Mouse (Mus musculus) ES-Bruce4 (cell line): Measurements from ENCODE around the gene Sox18. TPM values are rescaled to one million over a fixed set of nuclear protein-coding genes. Genes with fewer than 3 reads are reported as not detected.

ENCODE experiments used
- H3K27ac ChIP-seq: 2 replicates; pipeline ENCODE4 v1.5.1; 2012; ENCODE audit warnings: low read length, inconsistent platforms; ENCODE audit not compliant: insufficient read depth
- H3K27me3 ChIP-seq: 2 replicates; pipeline ENCODE4 v1.6.1; 2012; ENCODE audit warnings: mild to moderate bottlenecking, low read length, inconsistent platforms; ENCODE audit not compliant: control insufficient read depth, poor library complexity, insufficient read depth, severe bottlenecking
- H3K36me3 ChIP-seq: 2 replicates; pipeline ENCODE4 v1.6.1; 2012; ENCODE audit warnings: inconsistent platforms, mild to moderate bottlenecking, low read length, moderate library complexity; ENCODE audit not compliant: control insufficient read depth, poor library complexity, insufficient read depth, severe bottlenecking
- H3K4me1 ChIP-seq: one replicate; pipeline ENCODE4 v1.8.1; 2011; ENCODE audit warnings: low read length; ENCODE audit not compliant: control insufficient read depth, insufficient read depth
- H3K4me3 ChIP-seq: 2 replicates; pipeline ENCODE4 v1.5.1; 2011; ENCODE audit warnings: low read depth, mild to moderate bottlenecking, low read length
- H3K9ac ChIP-seq: 2 replicates; pipeline ENCODE4 v1.6.1; 2012; ENCODE audit warnings: low read depth, mild to moderate bottlenecking, inconsistent platforms; ENCODE audit not compliant: poor library complexity, severe bottlenecking
- H3K9me3 ChIP-seq: replicated peaks from 2 replicates; pipeline ENCODE4 v1.6.1; 2012; ENCODE audit warnings: mild to moderate bottlenecking, low read length, inconsistent platforms; ENCODE audit not compliant: control insufficient read depth, poor library complexity, insufficient read depth, severe bottlenecking
- CTCF ChIP-seq: IDR thresholded peaks from one replicate; pipeline ENCODE4 v1.8.1; 2011; ENCODE audit warnings: low read depth, low read length
- EP300 ChIP-seq: IDR thresholded peaks from 2 replicates; pipeline ENCODE4 v1.6.1; 2011; ENCODE audit warnings: low read depth, low read length; ENCODE audit not compliant: insufficient read depth
- POLR2A ChIP-seq: IDR thresholded peaks from one replicate; pipeline ENCODE4 v1.8.1; 2011; ENCODE audit warnings: low read length; ENCODE audit not compliant: insufficient read depth
- polyA plus RNA-seq: library from polyadenylated mRNA; stranded (reverse); fragments of >200 nt; gene quantifications from 2 replicates; pipeline ENCODE4 v1.2.4, GENCODE M21; 2011; ENCODE audit warnings: low read depth; ENCODE audit not compliant: missing spikeins, insufficient read depth, insufficient read length

The Sox18 gene
- polyA plus RNA-seq, 1 experiment, result 0.49 TPM

DNA sequence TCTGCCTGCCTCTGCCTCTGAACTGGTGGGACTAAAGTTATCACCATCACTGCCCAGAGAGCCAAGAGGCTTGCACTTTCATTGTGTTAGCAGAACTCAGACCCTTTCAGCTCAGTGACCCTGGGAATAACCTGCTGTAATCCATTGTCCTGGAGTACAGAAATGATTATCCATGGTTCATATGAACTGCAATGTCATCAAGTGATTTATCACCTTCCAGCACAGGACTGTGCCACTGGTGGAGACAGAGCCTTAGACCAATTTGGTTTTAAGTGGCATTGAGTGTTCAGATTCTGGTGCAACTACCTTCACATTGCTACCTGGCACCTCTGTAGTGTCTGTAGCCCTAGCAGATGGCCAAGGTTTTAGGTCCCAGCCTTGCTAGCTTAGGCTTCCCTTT lies 18.4 kb downstream of the Sox18 start:
- Histone ChIP-seq H3K36me3 (peaks cover 40% of the 10 kb centered on the region), H3K9ac (no peak overlapping the region), H3K9me3 (no peaks in the 10 kb centered on the region), H3K27me3 (no peaks in the 10 kb centered on the region), H3K4me1 (no peaks in the 10 kb centered on the region), H3K4me3 (no peak overlapping the region), H3K27ac (no peak overlapping the region)
- no peak for TF ChIP-seq POLR2A
- TF ChIP-seq CTCF, result no peak
- TF ChIP-seq EP300, result no peak

DNA sequence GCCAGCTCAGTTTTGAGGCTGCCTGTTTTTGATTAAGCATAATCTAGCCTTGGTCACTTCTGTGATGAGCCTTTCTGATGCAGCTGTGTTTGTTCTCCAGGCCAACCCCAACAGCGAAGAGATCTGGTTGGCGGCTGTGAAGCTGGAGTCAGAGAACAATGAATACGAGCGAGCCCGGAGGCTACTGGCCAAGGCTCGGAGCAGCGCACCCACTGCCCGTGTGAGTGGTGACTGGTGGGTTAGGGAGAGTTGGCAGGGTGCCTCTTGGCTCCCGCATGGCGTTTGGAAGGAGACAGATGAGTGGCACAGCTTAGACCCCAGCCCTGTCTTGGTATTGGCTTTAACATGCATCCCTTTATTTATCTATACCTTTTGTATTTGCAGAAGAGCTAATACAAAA lies 22.5 kb downstream of the Sox18 start:
- no peaks in the 10 kb centered on the region for H3K9me3 ChIP-seq
- H3K9ac ChIP-seq, result no peak overlapping the region
- no peak overlapping the region for H3K27ac ChIP-seq
- no peak overlapping the region for H3K4me3 ChIP-seq
- peaks cover 40% of the 10 kb centered on the region for H3K36me3 ChIP-seq
- no peaks in the 10 kb centered on the region for H3K27me3 ChIP-seq
- H3K4me1 ChIP-seq, result no peaks in the 10 kb centered on the region
- TF ChIP-seq CTCF, result no peak
- no peak for TF ChIP-seq EP300
- no peak for TF ChIP-seq POLR2A

DNA sequence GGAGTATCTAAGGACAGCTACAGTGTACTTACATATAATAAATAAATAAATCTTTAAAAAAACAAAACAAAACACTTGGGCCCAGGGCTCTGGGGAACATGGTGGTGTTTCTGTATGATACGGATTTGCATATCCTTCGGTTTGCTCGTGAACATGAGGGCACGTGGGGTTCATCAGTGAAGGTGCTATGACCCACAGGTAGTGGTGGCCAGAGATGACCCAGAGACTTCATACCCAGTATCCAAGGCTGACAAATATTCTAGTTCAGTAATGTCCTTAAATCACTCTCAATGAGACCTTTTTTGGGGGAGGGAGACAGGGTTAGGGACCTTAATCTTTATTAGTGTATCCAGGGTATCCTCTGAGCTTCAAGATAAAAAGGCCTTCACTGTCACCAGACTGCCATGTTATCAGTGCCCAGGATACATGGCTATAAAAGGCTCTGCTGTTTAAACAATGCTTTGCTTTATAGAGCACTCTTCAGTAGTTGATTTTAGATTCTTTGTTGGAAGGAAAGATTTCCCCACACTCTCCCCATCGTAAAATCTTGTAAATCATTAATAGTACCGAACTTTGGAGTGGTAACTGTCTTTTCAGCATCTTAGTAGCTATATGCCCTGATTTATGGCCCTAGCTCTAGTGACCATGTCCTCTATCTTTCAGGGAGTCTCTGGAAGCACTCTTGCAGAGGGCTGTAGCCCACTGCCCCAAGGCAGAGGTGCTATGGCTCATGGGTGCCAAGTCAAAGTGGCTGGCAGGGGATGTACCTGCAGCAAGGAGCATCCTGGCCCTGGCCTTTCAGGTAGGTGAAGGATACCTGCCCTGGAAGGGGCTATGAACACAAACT lies 24.6 kb downstream of the Sox18 start:
- TF ChIP-seq EP300 (no peak), POLR2A (no peak), CTCF (no peak)
- H3K9me3 ChIP-seq, result no peaks in the 10 kb centered on the region
- no peak overlapping the region for H3K4me3 ChIP-seq
- peaks cover 34% of the 10 kb centered on the region for H3K36me3 ChIP-seq
- H3K4me1 ChIP-seq, result no peaks in the 10 kb centered on the region
- no peak overlapping the region for H3K27ac ChIP-seq
- no peaks in the 10 kb centered on the region for H3K27me3 ChIP-seq
- no peak overlapping the region for H3K9ac ChIP-seq

DNA sequence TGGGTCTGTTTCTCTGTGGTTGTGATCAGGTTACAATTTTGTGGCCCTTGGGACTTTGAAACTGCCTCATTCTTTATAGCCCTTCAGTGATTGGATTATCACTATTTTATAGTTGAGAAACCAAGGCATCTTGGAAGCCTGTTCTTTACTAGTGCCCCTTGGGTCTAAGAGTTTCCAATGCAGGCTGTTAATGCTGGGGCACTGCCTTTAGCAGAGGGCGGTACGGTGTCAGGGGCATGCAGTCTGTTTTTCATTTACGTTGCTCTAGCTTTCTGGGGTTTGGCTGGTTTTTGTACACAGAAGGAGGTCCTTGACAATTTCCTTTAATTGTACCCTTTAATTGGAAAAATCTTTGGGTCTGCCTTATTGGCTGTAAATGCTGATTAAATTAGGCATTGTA lies 25.8 kb downstream of the Sox18 start:
- no peak overlapping the region for H3K4me3 ChIP-seq
- no peaks in the 10 kb centered on the region for H3K27me3 ChIP-seq
- no peak for TF ChIP-seq POLR2A
- TF ChIP-seq EP300, result no peak
- no peak for TF ChIP-seq CTCF
- H3K9ac ChIP-seq, result no peak overlapping the region
- peaks cover 41% of the 10 kb centered on the region for H3K36me3 ChIP-seq
- no peak overlapping the region for H3K27ac ChIP-seq
- H3K4me1 ChIP-seq, result no peaks in the 10 kb centered on the region
- H3K9me3 ChIP-seq, result no peaks in the 10 kb centered on the region

DNA sequence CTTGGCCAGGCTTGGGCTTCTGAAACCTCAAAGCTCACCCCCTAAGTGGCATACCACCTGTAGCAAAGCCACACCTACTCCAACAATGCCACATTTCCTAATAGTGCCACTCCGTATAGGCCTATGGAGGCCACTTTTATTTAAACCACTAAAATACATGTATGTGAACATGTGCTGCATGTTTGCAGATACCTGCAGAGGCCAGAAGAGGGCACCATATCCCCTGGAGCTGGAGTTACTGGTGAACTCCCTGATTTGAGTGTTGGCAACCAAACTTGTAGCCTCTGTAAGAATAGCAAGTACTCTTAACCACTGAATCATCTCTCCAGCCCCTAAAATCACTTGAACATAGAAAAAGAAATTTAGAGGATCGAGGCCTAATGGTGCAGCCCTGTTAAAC lies 27.1 kb downstream of the Sox18 start:
- Histone ChIP-seq H3K9me3 (no peaks in the 10 kb centered on the region), H3K27ac (no peak overlapping the region), H3K36me3 (peaks cover 33% of the 10 kb centered on the region), H3K9ac (no peak overlapping the region), H3K4me3 (no peak overlapping the region), H3K4me1 (no peaks in the 10 kb centered on the region), H3K27me3 (no peaks in the 10 kb centered on the region)
- TF ChIP-seq EP300, result no peak
- TF ChIP-seq POLR2A, result no peak
- TF ChIP-seq CTCF, result peak; percentile 52

DNA sequence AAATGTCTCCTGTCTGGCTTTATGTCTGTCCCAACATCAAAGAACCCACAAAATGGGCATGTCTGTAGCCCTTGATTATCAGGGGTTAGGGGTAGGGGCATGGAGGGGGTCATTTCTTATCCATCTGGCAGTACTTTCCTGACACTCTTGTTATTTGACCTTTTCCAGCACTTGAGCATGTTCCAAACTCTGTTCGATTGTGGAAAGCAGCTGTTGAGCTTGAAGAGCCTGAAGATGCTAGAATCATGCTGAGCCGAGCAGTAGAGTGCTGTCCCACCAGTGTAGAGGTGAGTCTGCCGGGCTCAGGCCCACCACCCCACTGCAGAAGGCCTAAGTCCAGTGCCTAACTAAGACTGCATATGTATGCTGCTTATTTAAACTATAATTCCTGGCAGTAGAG lies 35.6 kb downstream of the Sox18 start:
- TF ChIP-seq CTCF (no peak), EP300 (no peak), POLR2A (no peak)
- Histone ChIP-seq H3K36me3 (peaks cover 55% of the 10 kb centered on the region), H3K27ac (no peak overlapping the region), H3K9ac (no peak overlapping the region), H3K4me1 (no peaks in the 10 kb centered on the region), H3K4me3 (no peak overlapping the region), H3K27me3 (no peaks in the 10 kb centered on the region), H3K9me3 (no peaks in the 10 kb centered on the region)
